Mouse (Mus musculus): ENCODE measurements at regions not wholly inside any gene's neighbourhood (a gene's known extent, or its start where the extent isn't known, plus 50 kb on each side); places are given as distances from the start of the nearest gene placed in this dataset.

DNA sequence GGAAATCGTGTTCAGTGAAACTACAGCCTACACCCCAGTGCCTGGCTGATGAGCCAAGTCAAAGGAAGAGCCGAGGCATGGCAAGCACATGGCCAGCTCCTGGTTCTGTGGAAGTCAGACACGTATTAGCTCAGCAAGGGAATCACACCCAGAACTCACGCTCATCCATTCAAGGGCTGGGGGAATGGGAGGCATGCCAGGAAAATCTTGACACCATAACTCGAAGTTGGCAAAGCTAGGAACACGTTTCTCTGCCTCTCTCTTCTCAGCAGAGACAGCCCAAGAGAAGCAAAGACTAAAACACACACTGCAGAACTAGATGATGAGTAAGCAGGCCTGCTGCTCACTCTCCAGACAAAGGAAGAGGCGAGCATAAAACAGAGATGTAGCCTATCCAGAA lies 53.5 kb upstream of the Ypel5 start:
- DNase-seq = no peak

DNA sequence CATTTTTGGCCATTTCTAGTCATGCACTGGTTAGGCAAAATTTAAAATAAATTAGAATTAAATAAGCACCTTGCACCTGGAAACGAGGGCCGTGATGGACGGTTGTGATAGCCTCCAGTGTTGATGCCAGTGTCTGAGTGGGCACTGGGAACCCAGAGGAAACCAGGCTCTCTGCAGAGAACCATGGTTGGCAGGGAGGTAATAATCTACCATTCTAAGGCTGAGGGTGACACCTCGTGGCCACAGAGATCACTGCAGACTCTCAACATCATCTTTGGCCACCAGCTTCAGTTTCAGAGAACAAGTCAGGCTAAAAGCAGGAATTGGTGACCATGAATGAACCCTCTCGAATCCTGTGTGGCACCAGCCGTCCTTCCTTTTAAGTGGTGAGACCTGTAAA lies 54.5 kb upstream of the Ypel5 start:
- DNase-seq = peak; percentile 72

DNA sequence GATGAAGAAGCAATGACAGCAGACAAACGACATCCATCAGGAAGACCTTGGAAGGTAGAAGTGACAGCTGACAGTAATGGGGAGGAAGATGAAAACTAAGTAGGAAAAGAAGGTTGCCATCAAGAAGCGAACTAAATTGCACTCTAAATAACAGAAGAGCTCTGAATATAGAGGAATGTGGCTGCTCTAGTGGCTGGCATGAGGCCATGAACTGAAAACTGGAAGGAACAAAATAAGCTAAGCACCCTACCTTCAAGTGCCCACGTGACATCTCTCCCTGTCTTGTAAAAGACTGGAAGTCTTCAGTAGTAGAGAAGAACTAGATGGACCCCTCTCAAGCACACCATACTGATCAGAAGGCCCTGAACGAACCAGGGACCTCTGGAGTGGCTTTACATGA lies 68.0 kb upstream of the Ypel5 start:
- DNase-seq = no peak

DNA sequence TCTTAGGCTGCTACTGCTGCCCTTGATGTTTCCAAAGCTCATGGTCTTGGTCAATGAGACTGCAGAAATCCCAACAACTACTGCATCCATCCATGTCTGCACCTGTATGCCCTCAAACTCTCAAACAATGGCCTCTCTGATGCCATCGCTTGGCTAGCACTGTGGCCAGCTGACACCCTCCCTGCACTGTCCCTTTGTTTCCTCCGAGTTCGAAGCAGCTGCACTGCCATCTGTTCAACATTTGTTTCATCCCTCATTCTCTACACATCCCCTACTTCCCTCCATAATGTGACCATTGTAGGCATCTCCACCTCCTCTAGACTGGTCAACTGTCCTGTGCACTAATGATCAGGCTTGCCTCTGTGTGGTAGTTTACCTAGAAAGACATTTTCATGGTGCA lies 75.3 kb upstream of the Ypel5 start:
- DNase-seq = no peak

DNA sequence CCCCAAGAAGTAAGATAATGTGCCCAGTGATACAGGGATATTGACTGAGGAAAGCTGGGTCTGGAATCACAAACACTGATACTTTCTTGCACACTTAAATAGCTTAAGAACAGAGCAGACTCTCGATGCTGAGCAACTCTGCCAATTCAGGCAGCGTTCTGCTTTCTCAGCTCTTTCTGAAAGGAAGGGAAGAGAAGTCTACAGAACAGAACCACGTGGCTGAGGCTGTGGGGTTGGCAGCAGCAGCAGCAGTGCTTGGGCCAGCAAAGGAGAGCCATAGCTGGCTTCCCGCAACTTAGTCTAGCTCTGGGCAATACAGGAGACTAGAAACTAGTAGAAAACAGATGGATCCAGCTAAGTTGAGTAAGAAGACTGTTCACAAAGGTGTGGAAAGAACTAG lies 89.8 kb upstream of the Ypel5 start:
- DNase-seq = no peak

DNA sequence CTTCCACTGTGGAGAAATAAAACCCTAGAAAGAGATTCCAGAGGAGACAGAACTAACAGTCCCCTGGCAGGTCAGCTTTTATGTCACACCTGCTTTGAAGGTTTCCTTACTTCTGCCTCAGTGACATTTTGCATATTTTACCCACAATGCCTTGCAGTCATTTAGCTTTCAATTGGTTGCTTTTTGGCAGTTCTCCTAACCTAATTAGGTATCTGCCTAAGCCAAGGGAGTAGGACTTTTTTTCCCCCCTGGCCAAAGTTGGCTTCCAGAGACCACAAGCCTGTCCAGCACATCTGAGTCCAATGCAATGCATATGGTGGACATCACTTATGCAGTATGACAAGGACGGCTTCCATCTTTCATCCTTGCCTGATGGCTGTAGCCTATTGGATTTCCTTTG lies 103.2 kb upstream of the Ypel5 start:
- DNase-seq = no peak

DNA sequence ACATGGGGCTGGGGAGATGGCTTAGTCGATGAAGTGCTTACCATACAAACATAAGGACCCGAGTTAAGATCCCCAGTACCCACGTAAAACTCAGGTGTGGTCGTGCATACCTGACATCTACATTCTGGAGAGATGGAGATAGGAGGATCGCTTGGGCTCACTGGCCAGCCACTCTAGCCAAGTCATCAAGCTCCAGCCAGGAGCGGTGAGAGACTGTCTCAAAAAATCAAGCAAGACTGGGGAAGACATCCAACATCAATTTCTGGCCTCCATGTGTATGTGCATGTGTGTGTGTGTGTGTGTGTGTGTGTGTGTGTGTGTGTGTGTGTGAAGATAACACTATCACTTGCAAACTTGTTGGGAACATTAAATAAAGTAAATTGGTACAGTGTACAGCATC lies 104.6 kb upstream of the Ypel5 start:
- no peak for DNase-seq

DNA sequence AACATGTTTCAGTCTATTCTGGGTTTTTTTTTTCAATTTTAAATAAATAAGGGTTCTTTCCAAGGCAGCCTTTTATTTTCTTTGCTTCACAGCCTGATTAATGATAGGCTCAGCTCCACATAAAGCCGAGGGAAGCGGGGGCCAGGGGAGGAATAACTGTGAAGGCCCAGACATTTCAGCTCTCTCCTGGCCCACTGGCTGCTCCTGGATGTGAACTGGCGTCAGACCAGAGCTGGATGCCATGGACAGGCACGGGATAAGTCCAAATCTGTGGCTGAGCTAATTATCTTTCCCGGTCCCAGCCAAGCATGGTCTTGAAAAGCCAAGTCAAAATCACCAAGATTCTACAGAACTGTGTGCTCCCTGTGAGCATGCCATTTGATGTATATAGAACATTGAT lies 105.1 kb upstream of the Ypel5 start:
- DNase-seq = no peak

DNA sequence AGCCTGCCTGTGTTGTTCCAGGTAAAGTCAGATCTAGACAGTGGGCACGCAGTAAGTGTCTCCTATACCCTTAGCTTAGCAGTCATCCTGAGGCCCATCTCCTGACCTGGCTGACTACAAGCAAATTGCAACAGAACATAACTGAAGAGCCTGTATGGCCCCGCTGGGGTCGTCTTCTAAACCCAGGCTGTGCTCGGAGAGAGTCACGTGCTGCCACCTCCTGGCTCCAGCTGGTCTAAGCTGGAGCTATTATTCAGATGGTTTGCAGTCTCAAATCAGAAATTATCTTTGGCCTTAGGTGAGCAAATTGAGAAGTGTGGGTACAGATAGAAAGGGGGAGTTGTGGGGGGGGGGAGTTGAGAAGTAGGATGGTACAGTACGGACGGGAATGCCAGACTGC lies 115.5 kb upstream of the Ypel5 start:
- peak; percentile 16 for DNase-seq

DNA sequence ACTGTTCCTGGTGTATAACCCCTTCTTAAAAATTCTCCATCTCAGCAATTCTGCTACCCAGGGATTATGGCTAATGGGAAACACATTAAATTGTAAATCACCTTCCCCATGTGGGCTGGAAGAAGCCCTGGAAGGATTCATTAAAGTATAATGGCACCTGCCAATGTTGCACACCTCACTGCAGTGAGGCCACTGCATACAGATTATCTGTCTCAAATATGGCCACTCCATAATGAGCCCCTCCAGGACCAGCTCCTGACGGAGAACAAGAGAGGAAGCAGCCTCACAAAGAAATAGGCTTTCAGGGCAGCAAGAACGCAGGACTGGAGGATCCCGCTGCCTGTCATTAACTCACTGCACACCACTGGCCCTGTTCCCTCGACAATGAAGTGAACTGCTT lies 115.2 kb upstream of the Alk start:
- no peak for DNase-seq

DNA sequence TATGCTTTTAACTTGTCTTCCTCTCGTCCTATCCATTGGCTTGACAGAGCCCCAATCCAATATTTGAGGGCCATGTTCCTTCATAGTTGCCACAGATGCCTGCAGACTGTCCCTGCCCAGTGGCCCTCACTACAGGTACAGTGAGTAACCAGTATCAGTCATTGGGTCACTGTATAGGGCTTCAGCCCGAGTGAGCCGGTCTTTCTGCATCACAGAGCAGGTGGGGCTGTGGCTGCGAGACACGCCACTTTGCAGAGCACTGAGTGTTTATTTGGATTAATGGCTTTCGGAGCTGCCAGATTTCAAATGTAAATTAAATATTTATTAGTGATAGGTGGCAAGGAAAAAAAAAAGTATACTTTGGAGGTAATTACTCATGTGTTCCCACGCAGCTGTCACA lies 87.2 kb upstream of the Alk start:
- no peak for DNase-seq

DNA sequence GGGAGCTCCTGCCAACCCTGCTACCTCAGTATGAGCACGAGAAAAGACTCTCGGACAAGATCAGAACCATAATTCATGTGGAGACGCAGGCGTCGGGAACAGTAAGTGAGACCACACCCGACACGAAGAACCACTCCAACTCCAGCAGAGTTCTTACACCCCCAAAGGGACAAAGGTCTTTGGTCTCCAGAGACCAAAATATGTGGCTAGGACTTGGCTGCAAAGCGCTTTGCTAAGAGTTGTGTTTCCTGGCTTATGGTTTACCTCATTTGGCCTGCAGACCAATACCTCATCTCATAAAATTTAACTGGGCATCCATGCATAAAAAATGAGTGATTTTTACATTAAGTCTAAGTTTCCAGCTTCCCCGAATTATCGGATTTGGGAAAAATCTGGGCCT lies 85.2 kb upstream of the Alk start:
- DNase-seq = peak; percentile 19

DNA sequence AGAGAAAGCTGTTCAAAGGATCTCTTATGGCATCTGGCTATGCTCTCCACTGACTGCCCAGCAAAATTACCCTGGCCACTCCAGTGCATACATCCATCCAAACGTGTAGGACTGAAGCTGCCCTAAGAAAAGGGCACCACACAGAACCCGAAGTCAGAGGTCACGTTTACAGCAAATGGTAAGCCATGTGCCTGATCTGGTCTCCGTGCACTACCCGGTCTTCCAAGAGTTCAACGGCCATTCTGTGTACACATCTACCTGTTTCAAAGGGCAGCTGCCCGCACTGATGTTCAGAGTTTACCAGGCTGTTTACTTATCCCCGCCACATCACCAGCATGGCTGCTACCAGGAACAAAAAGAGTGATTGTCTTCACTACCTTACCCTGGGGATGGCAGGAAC lies 84.4 kb upstream of the Alk start:
- peak; percentile 33 for DNase-seq

DNA sequence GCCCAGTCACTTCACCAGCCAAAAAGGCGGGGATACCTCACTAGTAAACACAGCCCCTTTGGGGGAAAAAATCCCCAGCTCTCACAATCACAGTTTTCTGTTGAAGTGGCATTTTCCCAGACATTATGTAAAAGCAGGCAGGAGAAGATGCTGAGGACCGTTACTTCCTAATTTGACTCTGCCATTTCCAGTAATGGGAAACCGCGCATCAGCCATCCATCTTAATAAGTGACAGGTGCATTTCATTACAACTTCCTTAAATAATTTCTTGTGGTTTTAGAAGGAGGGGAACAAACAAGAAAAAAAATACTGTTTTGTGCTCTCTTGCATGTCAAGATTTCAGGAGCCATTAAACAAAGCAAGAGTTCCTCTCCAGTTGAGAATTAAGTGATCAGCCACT lies 70.2 kb upstream of the Alk start:
- no peak for DNase-seq

DNA sequence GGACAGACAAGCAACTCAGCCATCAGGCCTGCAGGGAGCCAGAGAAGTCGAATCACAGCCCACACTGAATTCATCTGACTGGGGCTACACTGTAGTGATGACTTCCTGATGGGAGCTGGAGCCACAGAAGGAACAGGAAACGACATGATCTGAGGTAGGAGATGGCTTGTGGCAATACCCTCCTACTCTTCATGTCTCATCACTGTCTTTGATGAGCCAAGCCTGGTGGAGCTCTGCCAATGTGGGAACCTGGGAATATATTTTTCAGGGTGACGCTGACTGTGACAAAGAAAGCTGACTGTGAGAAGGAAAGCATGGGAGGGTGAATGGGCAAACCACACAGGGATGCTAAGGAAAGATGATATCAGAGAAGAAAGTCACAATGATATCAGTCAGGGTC lies 67.6 kb upstream of the Alk start:
- no peak for DNase-seq

DNA sequence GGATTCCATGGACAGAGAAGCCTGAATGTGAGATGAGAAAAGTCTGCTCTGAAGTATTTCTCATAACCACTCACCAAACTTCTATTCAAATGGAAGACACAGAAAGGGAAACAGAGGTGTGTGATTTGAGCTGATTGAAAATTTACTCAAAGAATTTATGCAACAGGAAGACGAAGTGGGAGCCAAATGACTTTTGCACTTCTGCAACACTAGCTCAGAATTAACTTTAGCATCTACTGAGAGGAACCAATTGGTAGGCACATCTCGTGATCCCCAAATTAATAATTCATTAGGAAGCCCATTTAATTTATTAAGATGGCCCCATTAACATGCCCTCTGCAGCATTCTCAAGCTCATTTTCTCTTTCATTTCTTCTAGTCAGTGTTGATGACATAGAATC lies 62.5 kb upstream of the Alk start:
- DNase-seq = no peak

DNA sequence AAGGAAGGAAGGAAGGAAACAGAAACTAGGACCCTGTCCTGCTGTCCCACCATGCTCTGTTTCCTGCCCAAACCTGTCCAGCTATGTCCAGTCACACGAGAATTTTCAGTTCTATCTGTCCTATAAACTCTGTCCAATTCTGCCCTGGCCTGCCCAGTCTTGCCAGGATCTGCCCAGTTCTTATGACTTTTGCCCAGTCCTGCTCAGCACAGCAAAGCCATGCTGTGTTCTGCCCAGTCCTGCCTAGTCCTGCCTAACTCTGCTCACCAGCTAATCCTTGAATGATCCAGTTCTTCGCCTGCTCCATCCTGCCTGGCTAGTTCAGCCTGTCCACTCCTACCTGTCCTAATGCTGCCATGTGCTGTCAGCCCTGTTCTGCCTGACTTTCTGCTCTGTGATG lies 57.3 kb upstream of the Alk start:
- DNase-seq = no peak

DNA sequence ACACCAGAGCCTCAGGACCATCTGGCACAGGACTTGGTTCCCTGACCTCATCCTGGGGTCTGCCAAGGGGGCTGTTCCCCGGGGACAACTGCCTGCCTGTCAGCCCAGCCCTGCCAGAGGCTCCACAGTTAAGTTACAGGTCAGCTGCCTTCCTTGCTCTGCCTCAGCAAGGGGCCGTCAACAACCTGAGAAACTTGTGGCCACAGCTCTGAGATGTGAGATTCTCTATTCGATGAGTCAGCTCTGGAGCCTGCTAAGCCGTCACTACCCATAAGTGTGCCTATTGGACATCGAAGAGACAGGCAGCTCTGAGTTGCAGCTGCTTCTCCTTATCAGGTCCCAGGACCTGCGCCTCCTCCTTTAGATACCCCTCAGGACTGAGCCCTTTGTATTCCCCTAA lies 54.3 kb upstream of the Alk start:
- DNase-seq = no peak

DNA sequence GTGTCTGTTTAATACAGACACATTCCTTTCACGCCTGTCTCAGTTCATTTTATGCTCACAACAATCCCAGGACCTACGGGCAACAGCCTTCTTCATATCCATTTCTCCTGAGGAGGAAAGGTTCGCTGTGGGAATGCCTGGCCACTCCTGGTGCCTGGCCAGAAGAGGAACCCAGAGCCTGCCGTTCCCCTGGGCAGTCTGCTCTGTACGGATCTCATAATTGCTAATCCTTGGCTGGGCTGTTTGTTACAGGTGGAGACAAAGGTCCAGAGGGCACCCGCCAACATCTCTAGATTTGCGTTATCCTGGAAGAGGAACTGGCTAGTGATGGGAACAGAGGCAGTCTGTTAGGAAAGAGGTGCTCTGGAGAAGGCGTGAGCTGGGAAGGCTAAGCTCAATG lies 53.4 kb upstream of the Alk start:
- peak; percentile 15 for DNase-seq
